Mouse (Mus musculus): ENCODE measurements around the gene Slc5a11. TPM values are rescaled to one million over a fixed set of nuclear protein-coding genes. Genes with fewer than 3 reads are reported as not detected.

Slc5a11 gene
- total RNA-seq, 2 experiments from 2014 or later = 0.48 to 1.5 TPM

DNA sequence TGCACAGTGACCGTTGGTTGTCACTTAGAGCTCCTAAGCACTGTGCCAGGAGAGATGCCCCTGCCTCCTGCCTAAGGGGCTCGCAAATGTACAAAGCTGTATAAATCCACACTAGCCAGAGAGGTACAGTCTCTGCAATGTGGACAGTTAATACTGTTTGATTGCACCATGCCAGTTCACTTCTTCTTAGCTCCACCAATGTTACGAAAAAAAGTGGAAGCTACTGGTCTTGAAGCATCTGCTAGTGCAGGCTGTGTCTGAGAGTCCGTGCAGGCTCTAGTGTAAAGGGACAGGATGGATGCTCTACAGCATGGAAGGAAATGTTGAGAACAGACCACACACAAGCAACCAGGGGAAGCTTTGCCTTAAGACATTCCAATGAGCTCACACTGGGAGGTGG lies 62.0 kb downstream of the Slc5a11 start:
- ATAC-seq (ENCODE audit: poor library complexity, severe bottlenecking) = peak; percentile 54

DNA sequence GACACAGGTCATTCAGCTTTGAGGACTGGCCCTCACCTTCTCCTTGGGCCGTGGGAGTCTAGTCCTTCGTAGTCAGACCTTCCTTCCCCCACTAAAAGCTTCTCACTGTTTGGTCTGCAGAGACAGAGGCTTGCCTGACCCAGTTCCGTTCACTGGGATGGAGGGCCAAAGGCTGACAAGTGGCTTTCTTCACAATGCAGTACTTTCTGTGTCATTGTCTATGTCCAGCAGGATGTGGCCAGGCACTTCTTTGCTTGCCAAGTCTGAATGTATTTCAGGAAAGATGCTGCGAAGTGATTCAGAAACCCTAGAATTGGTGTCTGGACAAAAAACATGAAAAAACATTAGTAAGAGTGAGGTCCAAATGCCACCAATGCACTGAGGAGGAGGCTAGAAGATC lies 65.2 kb downstream of the Slc5a11 start:
- no peak for ATAC-seq (ENCODE audit: poor library complexity, severe bottlenecking)

- ATAC-seq (ENCODE audit: poor library complexity, severe bottlenecking) = no peak
Observed at GRCm38 (mm10) chr7:123283826-123284225, 69.2 kb downstream of the Slc5a11 start.

- ATAC-seq (ENCODE audit: poor library complexity, severe bottlenecking) = no peak
Observed at GRCm38 (mm10) chr7:123285896-123286295, 71.3 kb downstream of the Slc5a11 start.

DNA sequence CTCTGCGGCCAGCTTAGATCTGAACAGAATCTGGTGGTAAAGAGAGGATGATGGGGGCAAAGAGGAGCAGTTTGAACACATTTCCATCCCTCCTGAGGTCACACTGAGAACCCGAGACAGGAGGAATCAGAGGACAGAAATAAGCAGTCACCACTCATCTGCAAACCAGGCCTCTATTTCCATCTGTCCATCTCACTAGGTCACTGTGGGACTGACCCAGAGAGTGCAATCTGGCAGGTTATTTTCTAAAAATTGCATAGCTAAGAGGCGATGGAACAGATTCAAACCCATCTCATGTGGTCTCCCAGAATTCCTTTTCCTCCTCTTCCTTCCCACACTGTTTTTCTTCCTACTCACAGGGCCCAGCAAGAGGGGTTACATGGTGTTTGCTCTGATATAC lies 73.3 kb downstream of the Slc5a11 start:
- no peak for ATAC-seq (ENCODE audit: poor library complexity, severe bottlenecking)

GRCm38 (mm10) chr7:123289176-123289575 lies 74.6 kb downstream of the Slc5a11 start:
- ATAC-seq (ENCODE audit: poor library complexity, severe bottlenecking) = no peak

DNA sequence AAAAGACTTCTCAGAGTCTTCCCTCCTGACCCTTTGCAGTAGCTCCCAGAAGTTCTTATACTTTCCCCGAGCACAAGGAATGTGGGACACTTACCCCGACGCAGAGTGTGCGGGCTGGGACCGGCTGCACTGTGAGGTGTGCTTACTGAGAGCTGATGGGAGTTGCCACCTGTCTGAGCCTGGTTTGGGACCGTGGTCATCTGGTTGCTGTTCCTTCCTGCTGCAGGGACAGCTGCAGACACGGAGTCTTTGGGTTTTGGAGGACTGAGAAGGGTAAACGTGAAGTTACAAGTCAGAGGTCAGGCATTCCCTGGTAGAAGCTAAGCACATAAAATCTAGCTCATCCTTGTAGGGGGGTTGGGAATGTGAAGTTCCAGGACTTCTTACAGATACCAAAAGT lies 77.4 kb downstream of the Slc5a11 start:
- ATAC-seq (ENCODE audit: poor library complexity, severe bottlenecking) = no peak

DNA sequence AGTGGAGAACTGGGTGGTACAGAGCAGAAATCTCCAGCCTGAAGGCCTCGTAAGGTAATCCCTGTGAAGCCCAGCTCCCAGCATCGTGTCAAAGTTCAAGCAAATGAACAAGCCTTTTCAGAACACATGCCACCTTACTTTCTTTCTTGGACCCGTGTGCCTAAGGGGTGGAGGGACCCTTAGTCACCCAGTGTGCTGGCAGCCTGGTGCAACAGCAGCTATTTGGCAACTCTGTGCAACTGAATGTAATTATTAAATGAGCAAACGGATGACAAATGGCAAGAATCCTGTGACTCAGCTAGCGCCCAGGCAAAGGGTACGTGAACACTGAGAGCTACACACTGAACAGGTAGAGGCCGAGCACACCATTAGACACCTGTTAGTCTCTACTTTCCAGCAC lies 79.3 kb downstream of the Slc5a11 start:
- no peak for ATAC-seq (ENCODE audit: poor library complexity, severe bottlenecking)

DNA sequence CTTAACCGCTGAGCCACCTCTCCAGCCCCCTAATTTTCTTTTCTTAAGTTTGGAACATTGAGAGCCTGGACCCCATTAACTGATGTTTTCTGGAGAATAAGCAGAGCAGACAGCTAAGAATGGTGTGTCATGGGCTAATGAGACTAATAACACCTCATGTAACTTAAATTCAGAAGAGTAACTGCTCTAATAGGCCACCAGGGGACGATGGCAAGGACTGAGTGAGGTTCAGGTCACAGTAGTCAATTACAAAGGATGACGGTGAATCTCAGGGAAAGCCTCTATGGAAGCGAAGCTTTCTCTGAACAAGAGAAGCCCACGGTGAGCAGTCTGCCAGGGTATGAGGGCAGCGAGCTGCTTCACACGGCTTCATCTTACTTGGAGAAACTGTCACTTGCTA lies 80.8 kb downstream of the Slc5a11 start:
- ATAC-seq (ENCODE audit: poor library complexity, severe bottlenecking) = no peak

- ATAC-seq (ENCODE audit: poor library complexity, severe bottlenecking) = no peak
Observed at GRCm38 (mm10) chr7:123296097-123296496, 81.5 kb downstream of the Slc5a11 start.

GRCm38 (mm10) chr7:123298225-123298624 lies 83.6 kb downstream of the Slc5a11 start:
- no peak for ATAC-seq (ENCODE audit: poor library complexity, severe bottlenecking)

DNA sequence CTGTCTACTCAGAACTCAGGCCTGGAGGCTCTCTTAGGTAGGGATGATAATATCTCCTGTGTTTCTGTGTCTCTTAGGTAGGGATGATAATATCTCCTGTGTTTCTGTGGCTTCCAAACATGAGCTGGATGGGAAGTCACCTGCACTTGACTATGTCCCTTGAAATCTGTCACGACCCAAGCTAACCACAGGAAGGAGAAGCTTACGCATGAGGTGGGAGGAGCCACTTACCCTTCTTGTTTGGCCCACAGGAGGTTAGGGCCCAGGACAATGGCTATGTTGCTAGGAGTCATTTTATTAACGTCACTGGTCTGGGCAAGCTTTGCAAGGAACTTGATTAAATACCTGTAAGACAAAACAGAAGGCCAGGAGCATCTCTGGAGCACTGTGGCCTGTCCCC lies 85.7 kb downstream of the Slc5a11 start:
- ATAC-seq (ENCODE audit: poor library complexity, severe bottlenecking) = peak; percentile 52; the same call in 1 of the 2 replicates

- no peak for ATAC-seq (ENCODE audit: poor library complexity, severe bottlenecking)
Observed at GRCm38 (mm10) chr7:123305397-123305796, 90.8 kb downstream of the Slc5a11 start.

DNA sequence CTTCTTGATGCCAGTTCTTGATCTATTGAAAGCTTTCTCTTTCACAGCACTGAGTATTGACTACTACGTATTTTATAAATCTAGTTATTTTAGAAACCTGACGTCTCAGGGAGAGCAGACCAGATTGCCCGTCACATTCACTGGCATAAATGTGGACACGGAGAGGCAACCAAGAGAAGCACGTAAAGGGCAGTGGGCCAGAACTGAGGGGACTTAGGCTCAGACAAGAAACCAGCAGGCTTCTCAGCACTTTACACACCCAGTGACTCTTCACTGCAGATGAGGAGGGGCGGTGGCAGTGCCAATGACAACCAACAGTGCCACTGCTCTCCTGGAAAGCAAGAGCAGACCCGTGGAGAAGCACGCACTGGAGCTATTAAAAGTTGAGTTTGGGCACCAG lies 92.7 kb downstream of the Slc5a11 start:
- ATAC-seq (ENCODE audit: poor library complexity, severe bottlenecking) = no peak

GRCm38 (mm10) chr7:123307887-123308558 lies 93.4 kb downstream of the Slc5a11 start:
- ATAC-seq (ENCODE audit: poor library complexity, severe bottlenecking) = no peak

GRCm38 (mm10) chr7:123311836-123312235 lies 97.3 kb downstream of the Slc5a11 start:
- no peak for ATAC-seq (ENCODE audit: poor library complexity, severe bottlenecking)

DNA sequence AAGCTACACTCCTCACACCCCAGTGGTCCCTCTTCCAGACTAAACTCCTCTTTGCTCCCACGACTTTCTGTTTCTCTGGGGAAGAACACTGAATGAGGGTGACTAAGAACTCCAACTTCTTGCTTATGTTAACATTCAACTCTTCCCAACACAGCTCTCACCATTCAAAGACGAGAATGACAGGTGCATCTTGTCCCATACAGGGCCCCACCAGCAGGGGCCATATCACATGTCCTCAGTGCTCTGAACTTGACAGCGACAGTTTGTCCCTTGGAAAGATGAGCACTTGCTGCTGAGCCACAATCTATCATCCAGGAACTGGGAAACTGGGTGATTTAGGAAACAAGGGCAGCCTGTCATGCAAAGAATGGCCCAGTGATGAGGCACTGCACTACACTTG lies 98.2 kb downstream of the Slc5a11 start:
- no peak for ATAC-seq (ENCODE audit: poor library complexity, severe bottlenecking)

DNA sequence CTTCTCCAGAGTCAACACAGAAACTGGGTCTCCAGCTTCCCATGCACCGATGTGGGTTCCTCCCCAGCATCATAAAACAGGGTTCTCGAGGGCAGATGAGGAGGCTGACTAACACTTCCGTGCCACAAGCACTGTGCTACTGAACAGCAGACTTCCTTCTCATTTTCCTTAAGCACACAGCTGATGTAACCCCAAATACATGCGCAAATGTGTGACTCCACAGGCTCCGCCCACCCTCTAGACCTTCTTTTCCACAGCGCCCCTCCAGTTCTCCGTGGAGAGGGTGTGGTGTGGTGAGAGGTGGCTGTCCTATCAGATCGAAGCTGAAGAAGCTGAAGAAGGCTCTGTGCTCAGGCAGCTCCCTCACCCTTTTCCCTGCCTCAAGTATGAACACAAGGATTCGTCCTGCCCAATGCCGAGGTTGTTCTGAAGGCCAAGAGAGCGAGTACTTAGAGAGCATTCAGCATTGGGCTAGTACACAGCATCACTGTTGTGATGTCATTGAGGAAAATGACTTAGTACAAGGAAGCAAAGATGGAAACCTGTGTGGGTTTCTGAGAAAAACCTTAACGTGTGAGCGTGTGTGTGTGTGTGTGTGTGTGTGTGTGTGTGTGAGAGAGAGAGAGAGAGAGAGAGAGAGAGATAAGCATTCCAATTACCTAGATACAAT lies 108.0 kb downstream of the Slc5a11 start:
- peak; percentile 78 for ATAC-seq (ENCODE audit: poor library complexity, severe bottlenecking)

Other genes starting within 250 kb of the Slc5a11 start
- 66.1 and 83.1 TPM in 2 replicates for gene Rbbp6, start 249.1 kb upstream of the Slc5a11 start, total RNA-seq (2015)
- 36.8 and 50.8 TPM in 2 replicates for gene Rbbp6, start 249.1 kb upstream of the Slc5a11 start, total RNA-seq (2017)
- gene Tnrc6a, start 90.9 kb upstream of the Slc5a11 start, total RNA-seq (2015) = 22.2 and 25.5 TPM in 2 replicates
- 23.3 and 28.9 TPM in 2 replicates for gene Tnrc6a, start 90.9 kb upstream of the Slc5a11 start, total RNA-seq (2017)
- gene Lcmt1, start 155.0 kb downstream of the Slc5a11 start, total RNA-seq (2015) = 22.6 and 23.4 TPM in 2 replicates
- 30.1 and 37.4 TPM in 2 replicates for gene Lcmt1, start 155.0 kb downstream of the Slc5a11 start, total RNA-seq (2017)
- 123 and 129 TPM in 2 replicates for gene Arhgap17, start 155.1 kb downstream of the Slc5a11 start, total RNA-seq (2015)
- gene Arhgap17, start 155.1 kb downstream of the Slc5a11 start, total RNA-seq (2017) = 40.7 and 51.7 TPM in 2 replicates
- gene Aqp8, start 247.5 kb downstream of the Slc5a11 start, total RNA-seq (2015) = not detected in 2 replicates
- not detected in 2 replicates for gene Aqp8, start 247.5 kb downstream of the Slc5a11 start, total RNA-seq (2017)

All from megakaryocyte, adult 5-6 weeks (primary cell).